Mouse (Mus musculus) embryo, embryonic 10 days (tissue): ENCODE measurements at regions not wholly inside any gene's neighbourhood (a gene's known extent, or its start where the extent isn't known, plus 50 kb on each side); places are given as distances from the start of the nearest gene placed in this dataset.

ENCODE experiments used
- DNase-seq: peaks from one replicate; pipeline ENCODE4 v3.0.0-alpha.2; 2015; ENCODE audit warnings: low spot score

GRCm38 (mm10) chr15:31087607-31088006, 136.5 kb upstream of the Dap start:
- no peak for DNase-seq

- DNase-seq: no peak
These were observed 132.1 kb upstream of the Dap start for GRCm38 (mm10) chr15:31091916-31092570.

- no peak for DNase-seq
These were observed 127.9 kb upstream of the Dap start for GRCm38 (mm10) chr15:31096206-31096605.

GRCm38 (mm10) chr15:31097301-31097700, 126.8 kb upstream of the Dap start:
- no peak for DNase-seq

GRCm38 (mm10) chr15:31104743-31105142, 119.4 kb upstream of the Dap start:
- DNase-seq: no peak

- DNase-seq: no peak
These were observed 117.2 kb upstream of the Dap start for GRCm38 (mm10) chr15:31106907-31107306.

- DNase-seq: no peak
These were observed 110.9 kb upstream of the Dap start for GRCm38 (mm10) chr15:31113216-31113615.

GRCm38 (mm10) chr15:31117338-31117737, 106.8 kb upstream of the Dap start:
- DNase-seq: no peak

- DNase-seq: no peak
These were observed 104.0 kb upstream of the Dap start for GRCm38 (mm10) chr15:31120147-31120546.

GRCm38 (mm10) chr15:31125784-31126183, 98.3 kb upstream of the Dap start:
- no peak for DNase-seq

GRCm38 (mm10) chr15:31126999-31127398, 97.1 kb upstream of the Dap start:
- DNase-seq: no peak

GRCm38 (mm10) chr15:31134891-31135290, 89.2 kb upstream of the Dap start:
- no peak for DNase-seq

GRCm38 (mm10) chr15:31138637-31139036, 85.5 kb upstream of the Dap start:
- DNase-seq: no peak

- no peak for DNase-seq
These were observed 82.4 kb upstream of the Dap start for GRCm38 (mm10) chr15:31141750-31142149.

GRCm38 (mm10) chr15:31148251-31149145, 75.6 kb upstream of the Dap start:
- no peak for DNase-seq

GRCm38 (mm10) chr15:31149855-31150254, 74.3 kb upstream of the Dap start:
- no peak for DNase-seq

GRCm38 (mm10) chr15:31150546-31151471, 73.3 kb upstream of the Dap start:
- peak; percentile 84 for DNase-seq

GRCm38 (mm10) chr15:31155141-31155540, 69.0 kb upstream of the Dap start:
- peak; percentile 31 for DNase-seq

- DNase-seq: no peak
These were observed 57.5 kb upstream of the Dap start for GRCm38 (mm10) chr15:31166543-31167105.

- DNase-seq: no peak
These were observed 56.6 kb upstream of the Dap start for GRCm38 (mm10) chr15:31167506-31167905.

GRCm38 (mm10) chr15:31168191-31168590, 55.9 kb upstream of the Dap start:
- DNase-seq: no peak
